Mouse (Mus musculus) hindbrain, embryonic 12.5 days (tissue): ENCODE results near the gene Zswim4. TPM values are rescaled to one million over a fixed set of nuclear protein-coding genes. Genes with fewer than 3 reads are reported as not detected.

Experiments used
- ATAC-seq: fragments of 200-750 bp; cut with Nextera tagmentation; 2 replicates; pipeline ENCODE4 v1.8.0; 2017; ENCODE audit warnings: moderate TSS enrichment; ENCODE audit not compliant: low FRiP score
- H3K27ac ChIP-seq: fragments of 300-500 bp; sonication (generic); 2 replicates; pipeline ENCODE4 v1.5.1; 2016; ENCODE audit warnings: mild to moderate bottlenecking
- H3K27me3 ChIP-seq: fragments of 300-500 bp; sonication (generic); 2 replicates; pipeline ENCODE4 v1.6.1; 2016; ENCODE audit warnings: mild to moderate bottlenecking
- H3K36me3 ChIP-seq: fragments of 300-500 bp; sonication (generic); 2 replicates; pipeline ENCODE4 v1.6.1; 2016; ENCODE audit warnings: mild to moderate bottlenecking
- H3K4me1 ChIP-seq: fragments of 300-500 bp; sonication (generic); 2 replicates; pipeline ENCODE4 v1.6.1; 2016
- H3K4me2 ChIP-seq: fragments of 300-500 bp; sonication (generic); replicated peaks from 2 replicates; pipeline ENCODE4 v1.6.1; 2016; ENCODE audit warnings: mild to moderate bottlenecking
- H3K4me3 ChIP-seq: fragments of 300-500 bp; sonication (generic); 2 replicates; pipeline ENCODE4 v1.5.1; 2016; ENCODE audit warnings: mild to moderate bottlenecking
- H3K9ac ChIP-seq: fragments of 300-500 bp; sonication (generic); 2 replicates; pipeline ENCODE4 v1.6.1; 2016; ENCODE audit warnings: mild to moderate bottlenecking, moderate library complexity
- H3K9me3 ChIP-seq: fragments of 300-500 bp; sonication (generic); replicated peaks from 2 replicates; pipeline ENCODE4 v1.6.1; 2016; ENCODE audit warnings: mild to moderate bottlenecking
- WGBS: fragments of 180-500 bp; shearing (Covaris S2); methylation state at CpG from one replicate; pipeline ENCODE4 v1.1.7; 2016; 5-methylcytosine and 5-hydroxymethylcytosine counted together
- polyA plus RNA-seq: library from polyadenylated mRNA; unstranded; fragments of >200 nt; fragmentation: Nextera tagmentation; extraction: Ambion mirVana; gene quantifications from 2 replicates; pipeline ENCODE4 v1.2.1, GENCODE M21; 2016

Gene Zswim4
- polyA plus RNA-seq, 1 experiment from 2014 or later = 57.5 TPM

- H3K4me2 ChIP-seq = peak overlapping the region; percentile 63
- peaks cover 62% of the 10 kb centered on the region for H3K4me1 ChIP-seq
- no peaks in the 10 kb centered on the region for H3K36me3 ChIP-seq
- peaks cover 24% of the 10 kb centered on the region for H3K27me3 ChIP-seq
- H3K27ac ChIP-seq = peak overlapping the region; percentile 78
- WGBS = 12% methylated on average over 34 of the region's 34 CpGs
- ATAC-seq = peak; percentile 49
- H3K9ac ChIP-seq = peak overlapping the region; percentile 60
- H3K9me3 ChIP-seq = no peaks in the 10 kb centered on the region
- H3K4me3 ChIP-seq = peak overlapping the region; percentile 34
Observed at GRCm38 (mm10) chr8:84202938-84203917, 33.6 kb downstream of the Zswim4 start.

- peak overlapping the region; percentile 71 for H3K4me2 ChIP-seq
- no peak overlapping the region for H3K4me3 ChIP-seq
- no peaks in the 10 kb centered on the region for H3K9me3 ChIP-seq
- H3K4me1 ChIP-seq = peaks cover 61% of the 10 kb centered on the region
- 87% methylated on average over 9 of the region's 9 CpGs for WGBS
- no peaks in the 10 kb centered on the region for H3K36me3 ChIP-seq
- no peak overlapping the region for H3K27ac ChIP-seq
- H3K27me3 ChIP-seq = peaks cover 24% of the 10 kb centered on the region
- H3K9ac ChIP-seq = no peak overlapping the region
- ATAC-seq = no peak
Observed at GRCm38 (mm10) chr8:84202466-84202865, 34.4 kb downstream of the Zswim4 start.

- H3K4me1 ChIP-seq = peaks cover 61% of the 10 kb centered on the region
- H3K9me3 ChIP-seq = no peaks in the 10 kb centered on the region
- H3K4me3 ChIP-seq = peak overlapping the region; percentile 44
- peaks cover 24% of the 10 kb centered on the region for H3K27me3 ChIP-seq
- ATAC-seq = no peak
- H3K9ac ChIP-seq = peak overlapping the region; percentile 53
- H3K36me3 ChIP-seq = no peaks in the 10 kb centered on the region
- peak overlapping the region; percentile 71 for H3K4me2 ChIP-seq
- peak overlapping the region; percentile 24; the same call in 1 of the 2 replicates for H3K27ac ChIP-seq
- WGBS = 65% methylated on average over 15 of the region's 15 CpGs
Observed at GRCm38 (mm10) chr8:84201545-84202245, 35.2 kb downstream of the Zswim4 start.

- ATAC-seq = no peak
Observed at GRCm38 (mm10) chr8:84200652-84201544, 36.0 kb downstream of the Zswim4 start.

GRCm38 (mm10) chr8:84200126-84200555 lies 36.7 kb downstream of the Zswim4 start:
- H3K27ac ChIP-seq = peak overlapping the region; percentile 70
- WGBS = 21% methylated on average over 8 of the region's 8 CpGs
- no peak for ATAC-seq

More at GRCm38 (mm10) chr8:84200652-84201544, 36.0 kb downstream of the Zswim4 start:
- H3K36me3 ChIP-seq = no peaks in the 10 kb centered on the region
- H3K4me2 ChIP-seq = peak overlapping the region; percentile 71
- WGBS = 9% methylated on average over 51 of the region's 70 CpGs
- H3K4me1 ChIP-seq = peaks cover 61% of the 10 kb centered on the region
- H3K27ac ChIP-seq = peak overlapping the region; percentile 70
- H3K4me3 ChIP-seq = peak overlapping the region; percentile 44
- peak overlapping the region; percentile 53 for H3K9ac ChIP-seq
- no peaks in the 10 kb centered on the region for H3K9me3 ChIP-seq
- peaks cover 24% of the 10 kb centered on the region for H3K27me3 ChIP-seq

GRCm38 (mm10) chr8:84199348-84200125 lies 37.3 kb downstream of the Zswim4 start:
- no peak for ATAC-seq
- H3K36me3 ChIP-seq = no peaks in the 10 kb centered on the region
- WGBS = 49% methylated on average over 11 of the region's 11 CpGs
- no peak overlapping the region for H3K4me2 ChIP-seq
- peak overlapping the region; percentile 53; the same call in 1 of the 2 replicates for H3K9ac ChIP-seq
- 0 out of 2 replicates have a peak overlapping the region, but pooled peaks have one; percentile 44 for H3K4me3 ChIP-seq
- no peaks in the 10 kb centered on the region for H3K9me3 ChIP-seq
- H3K4me1 ChIP-seq = peaks cover 61% of the 10 kb centered on the region
- peaks cover 24% of the 10 kb centered on the region for H3K27me3 ChIP-seq
- peak overlapping the region; percentile 70 for H3K27ac ChIP-seq

More at GRCm38 (mm10) chr8:84200126-84200555, 36.7 kb downstream of the Zswim4 start:
- H3K36me3 ChIP-seq = no peaks in the 10 kb centered on the region
- no peaks in the 10 kb centered on the region for H3K9me3 ChIP-seq
- peak overlapping the region; percentile 71 for H3K4me2 ChIP-seq
- peak overlapping the region; percentile 44 for H3K4me3 ChIP-seq
- peak overlapping the region; percentile 53; the same call in 1 of the 2 replicates for H3K9ac ChIP-seq
- H3K27me3 ChIP-seq = peaks cover 24% of the 10 kb centered on the region
- H3K4me1 ChIP-seq = peaks cover 61% of the 10 kb centered on the region

- no peak for ATAC-seq
- no peak overlapping the region for H3K4me3 ChIP-seq
- no peaks in the 10 kb centered on the region for H3K9me3 ChIP-seq
- no peaks in the 10 kb centered on the region for H3K36me3 ChIP-seq
- H3K4me2 ChIP-seq = peak overlapping the region; percentile 60
- 22% methylated on average over 4 of the region's 4 CpGs for WGBS
- H3K27me3 ChIP-seq = peaks cover 24% of the 10 kb centered on the region
- peak overlapping the region; percentile 91 for H3K27ac ChIP-seq
- peaks cover 58% of the 10 kb centered on the region for H3K4me1 ChIP-seq
- no peak overlapping the region; the same call in 1 of the 2 replicates for H3K9ac ChIP-seq
Observed at GRCm38 (mm10) chr8:84198871-84199270, 38.0 kb downstream of the Zswim4 start.

- Histone ChIP-seq H3K9ac (peak overlapping the region; percentile 50), H3K4me2 (peak overlapping the region; percentile 60), H3K4me1 (peaks cover 51% of the 10 kb centered on the region), H3K4me3 (peak overlapping the region; percentile 48), H3K36me3 (no peaks in the 10 kb centered on the region), H3K9me3 (no peaks in the 10 kb centered on the region), H3K27me3 (peaks cover 28% of the 10 kb centered on the region), H3K27ac (peak overlapping the region; percentile 91)
- WGBS = 4% methylated on average over 30 of the region's 30 CpGs
- peak; percentile 74 for ATAC-seq
Observed at GRCm38 (mm10) chr8:84197922-84198774, 38.7 kb downstream of the Zswim4 start.

- WGBS = 2% methylated on average over 43 of the region's 43 CpGs
- peak; percentile 52 for ATAC-seq
- no peaks in the 10 kb centered on the region for H3K36me3 ChIP-seq
- no peaks in the 10 kb centered on the region for H3K9me3 ChIP-seq
- peak overlapping the region; percentile 50; the same call in 1 of the 2 replicates for H3K9ac ChIP-seq
- H3K27ac ChIP-seq = peak overlapping the region; percentile 91
- H3K4me3 ChIP-seq = peak overlapping the region; percentile 48
- peaks cover 51% of the 10 kb centered on the region for H3K4me1 ChIP-seq
- H3K27me3 ChIP-seq = peaks cover 27% of the 10 kb centered on the region
- peak overlapping the region; percentile 60 for H3K4me2 ChIP-seq
Observed at GRCm38 (mm10) chr8:84197141-84197921, 39.5 kb downstream of the Zswim4 start.
